ENCODE assay signal across 7 mouse cellular contexts in the genomic region with DNA sequence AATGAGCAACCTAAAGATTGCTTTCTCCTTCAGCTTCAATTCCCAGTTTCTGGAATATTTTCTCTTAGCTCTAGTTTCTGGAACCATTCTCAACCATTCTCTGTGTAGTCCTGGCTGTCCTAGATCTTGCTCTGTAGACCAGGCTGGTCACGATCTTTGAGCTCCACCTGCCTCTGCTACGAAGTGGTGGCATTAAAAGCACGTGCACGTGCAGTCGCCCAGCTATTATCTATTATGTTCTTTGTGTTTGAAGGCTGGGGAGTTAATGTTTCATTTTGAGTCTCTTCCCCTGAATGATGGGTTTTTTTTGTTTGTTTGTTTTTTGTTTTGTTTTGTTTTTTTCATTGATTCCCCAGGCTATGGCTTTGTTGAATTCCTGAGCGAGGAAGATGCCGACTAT. TPM values are rescaled to one million over a fixed set of nuclear protein-coding genes. Genes with fewer than 3 reads are reported as not detected.
A peak's percentile ranks its signal among the peaks of the same experiment; 100 is the strongest.
DNase-seq lines count a peak whose midpoint lies in the region; ATAC-seq and TF ChIP-seq lines count a peak whose summit lies in the region.

No protein-coding gene starts in this region.

- no peak for ATAC-seq in embryonic facial prominence, embryonic 13.5 days (ENCODE audit: insufficient number of reproducible peaks, insufficient read depth, low FRiP score, low TSS enrichment, low read depth)
- ATAC-seq in intestine, postnatal 0 days: no peak
- ATAC-seq in neural tube, embryonic 15.5 days (ENCODE audit: low FRiP score): no peak

- WGBS in lung, adult 2 months: 34% methylated on average over 7 of the region's 7 CpGs
- 28% methylated on average over 7 of the region's 7 CpGs for WGBS in embryonic facial prominence, embryonic 13.5 days
- 30% methylated on average over 7 of the region's 7 CpGs for WGBS in intestine, postnatal 0 days
- WGBS in neural tube, embryonic 15.5 days: 32% methylated on average over 7 of the region's 7 CpGs

- H3K27me3 ChIP-seq in embryonic facial prominence, embryonic 13.5 days: no peaks in the 10 kb centered on the region
- H3K27me3 ChIP-seq in intestine, postnatal 0 days (replicated peaks; ENCODE audit: control insufficient read depth, insufficient read depth, low read length): no peaks in the 10 kb centered on the region
- H3K27me3 ChIP-seq in neural tube, embryonic 15.5 days (replicated peaks): no peaks in the 10 kb centered on the region

- H3K36me3 ChIP-seq in embryonic facial prominence, embryonic 13.5 days: peaks cover 61% of the 10 kb centered on the region
- peaks cover 49% of the 10 kb centered on the region for H3K36me3 ChIP-seq in intestine, postnatal 0 days (ENCODE audit: control insufficient read depth, insufficient read depth)
- H3K36me3 ChIP-seq in neural tube, embryonic 15.5 days: peaks cover 38% of the 10 kb centered on the region

- H3K4me1 ChIP-seq in lung, adult 2 months (ENCODE audit: control insufficient read depth, insufficient read depth, low read length): peaks cover 7% of the 10 kb centered on the region
- H3K4me1 ChIP-seq in embryonic facial prominence, embryonic 13.5 days: peaks cover 42% of the 10 kb centered on the region
- H3K4me1 ChIP-seq in intestine, postnatal 0 days (replicated peaks; ENCODE audit: control insufficient read depth, insufficient read depth, low read length): peaks cover 6% of the 10 kb centered on the region; the same call in 1 of the 2 replicates
- peaks cover 45% of the 10 kb centered on the region for H3K4me1 ChIP-seq in neural tube, embryonic 15.5 days

- H3K9ac ChIP-seq in embryonic facial prominence, embryonic 13.5 days: peak overlapping the region; percentile 88
- H3K9ac ChIP-seq in intestine, postnatal 0 days (ENCODE audit: low read depth, low read length): peak overlapping the region; percentile 76
- H3K9ac ChIP-seq in neural tube, embryonic 15.5 days (replicated peaks): peak overlapping the region; percentile 81

- no peaks in the 10 kb centered on the region for H3K9me3 ChIP-seq in embryonic facial prominence, embryonic 13.5 days
- no peaks in the 10 kb centered on the region for H3K9me3 ChIP-seq in intestine, postnatal 0 days (ENCODE audit: control insufficient read depth)
- no peaks in the 10 kb centered on the region for H3K9me3 ChIP-seq in neural tube, embryonic 15.5 days (replicated peaks)

- H3K4me2 ChIP-seq in embryonic facial prominence, embryonic 13.5 days: peak overlapping the region; percentile 93
- peak overlapping the region; percentile 90 for H3K4me2 ChIP-seq in intestine, postnatal 0 days (replicated peaks; ENCODE audit: low read depth)
- H3K4me2 ChIP-seq in neural tube, embryonic 15.5 days: peak overlapping the region; percentile 98

- no peak for TF ChIP-seq CTCF in lung, adult 2 months (IDR thresholded peaks at IDR 0.05; ENCODE audit: insufficient read depth, low read length)
- no peak for TF ChIP-seq CTCF in intestine, postnatal 0 days (IDR thresholded peaks at IDR 0.05; ENCODE audit: low read depth)

- TF ChIP-seq POLR2A in lung, adult 2 months (IDR thresholded peaks at IDR 0.05; ENCODE audit: borderline replicate concordance, extremely low read depth, low read depth, low read length): no peak

- 0 out of 2 replicates have a peak overlapping the region, but pooled peaks have one; percentile 99 for H3K27ac ChIP-seq in embryonic facial prominence, embryonic 13.5 days
- H3K27ac ChIP-seq in intestine, postnatal 0 days (ENCODE audit: low read depth, low read length): 0 out of 2 replicates have a peak overlapping the region, but pooled peaks have one; percentile 9
- peak overlapping the region; percentile 77; the same call in 1 of the 2 replicates for H3K27ac ChIP-seq in neural tube, embryonic 15.5 days (replicated peaks)

- no peak for DNase-seq in lung, adult 2 months
- DNase-seq in lung, postnatal 14 days: no peak
- no peak for DNase-seq in thymus, postnatal 10 days (ENCODE audit: low spot score in 2 of 2)
- DNase-seq in left cerebral cortex, adult 18-20 months (ENCODE audit: low spot score in 2 of 2): no peak

- peak overlapping the region; percentile 92 for H3K4me3 ChIP-seq in lung, adult 2 months (replicated peaks; ENCODE audit: extremely low read depth, low read depth, low read length)
- peak overlapping the region; percentile 93 for H3K4me3 ChIP-seq in embryonic facial prominence, embryonic 13.5 days
- peak overlapping the region; percentile 79 for H3K4me3 ChIP-seq in intestine, postnatal 0 days (ENCODE audit: low read depth, low read length)
- H3K4me3 ChIP-seq in neural tube, embryonic 15.5 days (replicated peaks): peak overlapping the region; percentile 85

RNA-seq across cellular contexts. Expression of gene Sf3b4, which starts 1.1 kb away (rescaled TPM):
- 66.2 and 71.6 TPM in 2 replicates for polyA plus RNA-seq in lung, adult 2 months (2012; rRNA removed)
- polyA plus RNA-seq in embryonic facial prominence, embryonic 13.5 days (2015; fragmentation: Nextera tagmentation; extraction: Ambion mirVana): 163 and 184 TPM in 2 replicates
- polyA plus RNA-seq in intestine, postnatal 0 days (2015; fragmentation: Nextera tagmentation; extraction: Ambion mirVana): 63.5 and 66.8 TPM in 2 replicates
- polyA plus RNA-seq in neural tube, embryonic 15.5 days (2015; fragmentation: Nextera tagmentation; extraction: Ambion mirVana): 127 and 150 TPM in 2 replicates
- 10 to 100 TPM; 48.6 to 50.3 TPM for total RNA-seq in left cerebral cortex, adult 18-20 months (2021)

RNA-seq across cellular contexts. Expression of gene Sv2a, which starts 7.8 kb away (rescaled TPM):
- 1.5 and 1.6 TPM in 2 replicates for polyA plus RNA-seq in lung, adult 2 months (2012; rRNA removed)
- 7.6 and 8.7 TPM in 2 replicates for polyA plus RNA-seq in embryonic facial prominence, embryonic 13.5 days (2015; fragmentation: Nextera tagmentation; extraction: Ambion mirVana)
- 2.3 and 3.5 TPM in 2 replicates for polyA plus RNA-seq in intestine, postnatal 0 days (2015; fragmentation: Nextera tagmentation; extraction: Ambion mirVana)
- 110 and 136 TPM in 2 replicates for polyA plus RNA-seq in neural tube, embryonic 15.5 days (2015; fragmentation: Nextera tagmentation; extraction: Ambion mirVana)
- 100 to 1,000 TPM; 429 to 445 TPM for total RNA-seq in left cerebral cortex, adult 18-20 months (2021)

RNA-seq across cellular contexts. Expression of gene Mtmr11, which starts 11.4 kb away (rescaled TPM):
- polyA plus RNA-seq in lung, adult 2 months (2012; rRNA removed): 8.0 and 10.5 TPM in 2 replicates
- polyA plus RNA-seq in embryonic facial prominence, embryonic 13.5 days (2015; fragmentation: Nextera tagmentation; extraction: Ambion mirVana): 37.3 and 38.2 TPM in 2 replicates
- polyA plus RNA-seq in intestine, postnatal 0 days (2015; fragmentation: Nextera tagmentation; extraction: Ambion mirVana): 28.7 and 34.5 TPM in 2 replicates
- polyA plus RNA-seq in neural tube, embryonic 15.5 days (2015; fragmentation: Nextera tagmentation; extraction: Ambion mirVana): 12.6 and 13.3 TPM in 2 replicates
- 1 to 10 TPM; 6.9 to 8.5 TPM for total RNA-seq in left cerebral cortex, adult 18-20 months (2021)

RNA-seq across cellular contexts. Expression of gene Bola1, which starts 46.3 kb away (rescaled TPM):
- polyA plus RNA-seq in lung, adult 2 months (2012; rRNA removed): 61.3 and 70.4 TPM in 2 replicates
- polyA plus RNA-seq in embryonic facial prominence, embryonic 13.5 days (2015; fragmentation: Nextera tagmentation; extraction: Ambion mirVana): 46.6 and 55.0 TPM in 2 replicates
- polyA plus RNA-seq in intestine, postnatal 0 days (2015; fragmentation: Nextera tagmentation; extraction: Ambion mirVana): 56.4 and 60.7 TPM in 2 replicates
- polyA plus RNA-seq in neural tube, embryonic 15.5 days (2015; fragmentation: Nextera tagmentation; extraction: Ambion mirVana): 53.9 and 58.6 TPM in 2 replicates
- total RNA-seq in left cerebral cortex, adult 18-20 months (2021): 10 to 100 TPM; 12.3 to 16.2 TPM

RNA-seq across cellular contexts. Expression of gene Hist2h2ab, which starts 46.5 kb away (rescaled TPM):
- 1.2 and 2.7 TPM in 2 replicates for polyA plus RNA-seq in lung, adult 2 months (2012; rRNA removed)
- polyA plus RNA-seq in embryonic facial prominence, embryonic 13.5 days (2015; fragmentation: Nextera tagmentation; extraction: Ambion mirVana): 1.7 TPM in 1 of 2 replicates, not detected in the other
- 0.42 TPM in 1 of 2 replicates, not detected in the other for polyA plus RNA-seq in intestine, postnatal 0 days (2015; fragmentation: Nextera tagmentation; extraction: Ambion mirVana)
- 0.47 TPM in 1 of 2 replicates, not detected in the other for polyA plus RNA-seq in neural tube, embryonic 15.5 days (2015; fragmentation: Nextera tagmentation; extraction: Ambion mirVana)
- 10 to 100 TPM; 16.5 to 17.3 TPM for total RNA-seq in left cerebral cortex, adult 18-20 months (2021)

Comparison
In these comparisons a context has a peak if more than half of its experiments do, and no peak if none do; other contexts are left out.
1. H3K27ac ChIP-seq: peak in every context shown above with its lines; median percentile 99 in embryonic facial prominence, embryonic 13.5 days; 77 in neural tube, embryonic 15.5 days; 9 in intestine, postnatal 0 days.
2. RNA of gene Sv2a, which starts 7.8 kb away (polyA plus RNA-seq): 110 to 136 TPM in neural tube, embryonic 15.5 days; 7.6 to 8.7 TPM in embryonic facial prominence, embryonic 13.5 days, 2.3 to 3.5 TPM in intestine, postnatal 0 days and 1.5 to 1.6 TPM in lung, adult 2 months; every median in the first group is over 10 times any median in the second.
3. Peak in every context shown above with its lines, with median percentiles within 50 percentile points of each other: H3K4me3 ChIP-seq, H3K4me2 ChIP-seq and H3K9ac ChIP-seq.